Mouse (Mus musculus) lung, postnatal 0 days (tissue): Measurements from ENCODE around the gene Ntng2.

Experiments
- CTCF ChIP-seq: IDR thresholded peaks from 2 replicates; pipeline ENCODE4 v1.5.1; 2016; ENCODE audit warnings: antibody characterized with exemption, mild to moderate bottlenecking
- EP300 ChIP-seq: IDR thresholded peaks from 2 replicates; pipeline ENCODE4 v1.6.1; 2016; ENCODE audit warnings: antibody characterized with exemption, mild to moderate bottlenecking, control low read depth

GRCm38 (mm10) chr2:29151941-29152340 lies 100.9 kb downstream of the Ntng2 start:
- TF ChIP-seq CTCF: no peak
- TF ChIP-seq EP300: no peak
